Mouse (Mus musculus): Measurements from ENCODE around the gene Depdc7. TPM values are rescaled to one million over a fixed set of nuclear protein-coding genes. Genes with fewer than 3 reads are reported as not detected.

Depdc7 gene
- polyA plus RNA-seq (2017; shearing (Covaris generic)) = 0.21 TPM

GRCm38 (mm10) chr2:104742741-104743064 lies at the start of gene Depdc7:
Gene Depdc7 (minus strand): TSS chr2:104742878.

GRCm38 (mm10) chr2:104716279-104716678 lies 26.4 kb downstream of the Depdc7 start, which contains the start of gene Pin1rt1:
Gene Pin1rt1 (minus strand): TSS chr2:104716379.

DNA sequence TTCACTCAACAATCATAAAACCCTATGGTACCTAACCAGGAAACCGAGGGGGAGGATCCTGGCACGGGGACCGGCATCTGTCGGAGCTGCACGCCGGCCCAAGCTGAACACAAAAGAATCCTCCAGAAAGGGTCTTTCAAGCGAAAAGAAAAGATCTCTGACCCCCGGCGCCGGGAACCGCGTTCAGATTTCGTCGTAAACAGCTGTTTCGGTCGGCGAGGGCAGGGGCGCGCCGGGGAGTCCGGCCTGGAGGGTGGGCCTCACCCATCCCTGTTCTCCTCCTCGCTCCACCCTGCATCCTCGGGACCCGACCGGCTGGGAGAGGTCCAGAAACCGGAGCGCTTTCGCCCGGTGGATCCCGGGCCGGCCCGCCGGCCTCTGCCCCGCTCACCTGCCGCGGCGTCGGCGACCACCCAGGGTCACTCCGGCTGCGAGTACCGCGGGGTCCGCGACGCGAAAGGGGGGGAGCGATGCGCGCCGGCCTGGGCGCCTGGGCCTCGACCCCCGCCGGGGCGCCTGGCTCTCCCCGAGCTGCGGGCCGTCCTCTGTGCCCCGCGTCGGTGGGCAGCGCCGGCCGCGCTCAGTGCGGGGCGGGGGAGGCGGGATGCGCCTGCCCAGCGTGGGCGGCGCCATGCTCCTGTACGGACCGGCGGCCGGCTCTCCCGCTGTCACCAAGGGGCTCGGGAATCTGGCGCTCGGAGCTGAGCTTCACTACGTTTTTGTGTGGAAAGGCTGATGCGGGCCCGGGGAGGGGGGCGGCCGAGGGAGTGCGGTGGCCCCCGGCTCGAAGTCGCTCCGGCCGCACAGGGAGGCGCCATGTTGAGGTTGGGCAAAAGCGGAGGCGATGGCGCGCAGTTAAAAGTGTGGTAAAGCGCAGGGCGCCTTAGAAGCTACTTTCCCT lies 30.8 kb downstream of the Depdc7 start, which contains the start of gene Tcp11l1:
Gene Tcp11l1 (minus strand): TSS at position 585 of the 901 bp plus-strand sequence.

Other genes with a start within 250 kb of the Depdc7 start
- gene Hipk3, start 248.4 kb downstream of the Depdc7 start, polyA plus RNA-seq (2017; shearing (Covaris generic)) = 46.2 TPM
- gene Cstf3, start 152.4 kb downstream of the Depdc7 start, polyA plus RNA-seq (2017; shearing (Covaris generic)) = 47.9 TPM
- gene Tcp11l1, start 30.7 kb downstream of the Depdc7 start, polyA plus RNA-seq (2017; shearing (Covaris generic)) = not detected
- gene Pin1rt1, start 26.5 kb downstream of the Depdc7 start, polyA plus RNA-seq (2017; shearing (Covaris generic)) = not detected
- gene Qser1, start 73.9 kb upstream of the Depdc7 start, polyA plus RNA-seq (2017; shearing (Covaris generic)) = 1.6 TPM
- gene Prrg4, start 107.0 kb upstream of the Depdc7 start, polyA plus RNA-seq (2017; shearing (Covaris generic)) = 3.9 TPM
- gene Ccdc73, start 124.9 kb upstream of the Depdc7 start, polyA plus RNA-seq (2017; shearing (Covaris generic)) = 1.7 TPM

Data from effector memory CD4-positive, alpha-beta T cell, adult 5 months (primary cell).